In the genomic region with DNA sequence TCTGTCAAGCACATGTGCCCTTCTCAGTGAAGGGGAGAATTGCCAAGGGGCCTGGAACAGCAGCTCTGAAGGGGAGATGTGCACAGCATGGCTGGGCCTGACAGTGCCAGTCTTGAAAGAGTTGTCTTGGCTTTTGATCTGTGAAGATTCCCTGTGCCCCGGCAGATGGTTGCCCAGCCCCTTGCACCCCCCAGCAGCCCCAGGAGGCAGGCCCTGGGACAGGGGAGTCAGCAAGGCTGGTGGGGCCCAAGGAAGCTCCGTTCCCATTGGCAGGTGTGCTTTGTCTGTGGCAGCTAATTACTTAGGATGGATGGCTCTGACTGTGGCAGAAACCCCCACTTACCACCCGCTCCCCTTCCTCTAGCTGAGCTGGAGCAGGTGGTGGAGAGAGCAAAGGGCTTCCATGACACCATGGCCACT, we compare ENCODE assay signal across 26 mouse cellular contexts. TPM values are rescaled to one million over a fixed set of nuclear protein-coding genes. Genes with fewer than 3 reads are reported as not detected.
DNase-seq lines count a peak whose midpoint lies in the region; ATAC-seq lines count a peak whose summit lies in the region.
"Had no signal": no experiment of that assay in that cellular context is flagged by ENCODE, and none has a peak within 500 bp of the region (broad histone marks: within the 10 kb centered on the region; RNA-seq: fewer than 3 reads in every experiment).

No protein-coding gene starts in this region.

- no peak overlapping the region for H3K9ac ChIP-seq in hindbrain, embryonic 12.5 days
- no peak overlapping the region for H3K9ac ChIP-seq in midbrain, embryonic 15.5 days
- H3K9ac ChIP-seq: heart, embryonic 15.5 days; intestine, embryonic 15.5 days; limb, embryonic 13.5 days; liver, embryonic 12.5 days; midbrain, embryonic 12.5 days had no signal

- WGBS in embryonic facial prominence, embryonic 10.5 days, result 55% methylated on average over 3 of the region's 3 CpGs
- 42% methylated on average over 3 of the region's 3 CpGs for WGBS in hindbrain, embryonic 12.5 days
- WGBS in midbrain, embryonic 15.5 days, result 46% methylated on average over 3 of the region's 3 CpGs

- ATAC-seq in hindbrain, embryonic 12.5 days (ENCODE audit: low FRiP score), result peak; percentile 67
- ATAC-seq in midbrain, embryonic 15.5 days (replicated peaks), result 0 out of 2 replicates have a peak, but pooled peaks have one; percentile 48
- ATAC-seq: forebrain, embryonic 16.5 days; intestine, embryonic 15.5 days; liver, embryonic 12.5 days; Patski had no signal

- H3K4me1 ChIP-seq in embryonic facial prominence, embryonic 10.5 days, result peaks cover 14% of the 10 kb centered on the region
- H3K4me1 ChIP-seq in hindbrain, embryonic 12.5 days, result peaks cover 11% of the 10 kb centered on the region
- peaks cover 11% of the 10 kb centered on the region for H3K4me1 ChIP-seq in midbrain, embryonic 15.5 days
- H3K4me1 ChIP-seq: heart, embryonic 15.5 days; intestine, embryonic 15.5 days; limb, embryonic 13.5 days; liver, embryonic 12.5 days had no signal

- intact Hi-C loops in left cerebral cortex, postnatal 4 days (cut with DNase I), result no loop called here
- intact Hi-C loops in left cerebral cortex, postnatal 10 days (cut with DNase I), result no loop called here

- peak; percentile 75 for DNase-seq in left cerebral cortex, postnatal 4 days
- DNase-seq in left cerebral cortex, postnatal 10 days (ENCODE audit: extremely low spot score in 1 of 2, low spot score in 2 of 2), result no peak
- no peak for DNase-seq in embryonic facial prominence, embryonic 10.5 days (ENCODE audit: low spot score)
- no peak for DNase-seq in spleen, postnatal 10 days (ENCODE audit: low spot score in 2 of 2)
- no peak for DNase-seq in urinary bladder, postnatal 14 days (ENCODE audit: low spot score)
- DNase-seq: adrenal gland, postnatal 36 days; cerebellum, adult 18-20 months; cerebellum, postnatal 25 days; gastrocnemius, postnatal 36 days; heart, postnatal 4 days; kidney, postnatal 25 days; layer of hippocampus, postnatal 36 days; lung, adult 18-20 months; lung, postnatal 10 days; right cerebral cortex, postnatal 25 days; spleen, adult 18-20 months had no signal

- 0 out of 2 replicates have a peak overlapping the region, but pooled peaks have one; percentile 19 for H3K27ac ChIP-seq in embryonic facial prominence, embryonic 10.5 days (replicated peaks)
- H3K27ac ChIP-seq in hindbrain, embryonic 12.5 days, result peak overlapping the region; percentile 68; the same call in 1 of the 2 replicates
- peak overlapping the region; percentile 41; the same call in 1 of the 2 replicates for H3K27ac ChIP-seq in midbrain, embryonic 15.5 days
- H3K27ac ChIP-seq: heart, embryonic 15.5 days; intestine, embryonic 15.5 days; limb, embryonic 13.5 days; liver, embryonic 12.5 days; midbrain, embryonic 12.5 days had no signal

- no peaks in the 10 kb centered on the region for H3K9me3 ChIP-seq in embryonic facial prominence, embryonic 10.5 days
- no peaks in the 10 kb centered on the region for H3K9me3 ChIP-seq in hindbrain, embryonic 12.5 days (replicated peaks)
- H3K9me3 ChIP-seq in midbrain, embryonic 15.5 days, result no peaks in the 10 kb centered on the region
- H3K9me3 ChIP-seq: G1E; heart, embryonic 15.5 days; intestine, embryonic 15.5 days; limb, embryonic 13.5 days; liver, embryonic 12.5 days; midbrain, embryonic 12.5 days had no signal

- no peak overlapping the region for H3K4me2 ChIP-seq in hindbrain, embryonic 12.5 days (replicated peaks)
- no peak overlapping the region for H3K4me2 ChIP-seq in midbrain, embryonic 15.5 days
- H3K4me2 ChIP-seq: heart, embryonic 15.5 days; intestine, embryonic 15.5 days; limb, embryonic 13.5 days; liver, embryonic 12.5 days; midbrain, embryonic 12.5 days had no signal

- no peaks in the 10 kb centered on the region for H3K27me3 ChIP-seq in embryonic facial prominence, embryonic 10.5 days (replicated peaks; ENCODE audit: low read depth, poor library complexity, severe bottlenecking)
- peaks cover 6% of the 10 kb centered on the region; the same call in 1 of the 2 replicates for H3K27me3 ChIP-seq in hindbrain, embryonic 12.5 days
- no peaks in the 10 kb centered on the region for H3K27me3 ChIP-seq in midbrain, embryonic 15.5 days (replicated peaks)
- H3K27me3 ChIP-seq: intestine, embryonic 15.5 days; liver, embryonic 12.5 days had no signal

- no peaks in the 10 kb centered on the region for H3K36me3 ChIP-seq in embryonic facial prominence, embryonic 10.5 days (replicated peaks)
- H3K36me3 ChIP-seq in hindbrain, embryonic 12.5 days, result no peaks in the 10 kb centered on the region
- H3K36me3 ChIP-seq in midbrain, embryonic 15.5 days (replicated peaks), result no peaks in the 10 kb centered on the region
- H3K36me3 ChIP-seq: G1E; heart, embryonic 15.5 days; intestine, embryonic 15.5 days; limb, embryonic 13.5 days; liver, embryonic 12.5 days; midbrain, embryonic 12.5 days had no signal

- no peak overlapping the region for H3K4me3 ChIP-seq in embryonic facial prominence, embryonic 10.5 days
- H3K4me3 ChIP-seq in hindbrain, embryonic 12.5 days, result no peak overlapping the region
- no peak overlapping the region for H3K4me3 ChIP-seq in midbrain, embryonic 15.5 days
- H3K4me3 ChIP-seq: heart, embryonic 15.5 days; intestine, embryonic 15.5 days; limb, embryonic 13.5 days; liver, embryonic 12.5 days; midbrain, embryonic 12.5 days had no signal

RNA-seq across cellular contexts. Expression of gene Tspan17, which starts 58.6 kb away (rescaled TPM):
- 10 to 100 TPM; 41.2 to 63.8 TPM for total RNA-seq in left cerebral cortex, postnatal 4 days (2021)
- 10 to 100 TPM; 64.3 to 69.0 TPM for total RNA-seq in left cerebral cortex, postnatal 10 days (2021)
- polyA plus RNA-seq in embryonic facial prominence, embryonic 10.5 days (2016; fragmentation: Nextera tagmentation; extraction: Ambion mirVana), result 9.7 and 10.9 TPM in 2 replicates
- polyA plus RNA-seq in hindbrain, embryonic 12.5 days (2016; fragmentation: Nextera tagmentation; extraction: Ambion mirVana), result 30.0 and 35.0 TPM in 2 replicates
- polyA plus RNA-seq in midbrain, embryonic 15.5 days (2015; fragmentation: Nextera tagmentation; extraction: Ambion mirVana), result 49.3 and 54.0 TPM in 2 replicates
